Mouse (Mus musculus) hindbrain, embryonic 16.5 days (tissue): Measurements from ENCODE around the gene Rarres1. TPM values are rescaled to one million over a fixed set of nuclear protein-coding genes. Genes with fewer than 3 reads are reported as not detected.

ENCODE experiments used
- ATAC-seq: fragments of 200-750 bp; cut with Nextera tagmentation; 2 replicates; pipeline ENCODE4 v1.8.0; 2017; ENCODE audit warnings: moderate TSS enrichment, moderate library complexity
- H3K27ac ChIP-seq: fragments of 300-500 bp; sonication (generic); 2 replicates; pipeline ENCODE4 v1.5.1; 2014; ENCODE audit warnings: low read depth, mild to moderate bottlenecking, control low read depth, low read length, moderate library complexity
- H3K27me3 ChIP-seq: fragments of 300-500 bp; sonication (generic); replicated peaks from 2 replicates; pipeline ENCODE4 v1.6.1; 2014; ENCODE audit warnings: low read length; ENCODE audit not compliant: control insufficient read depth, insufficient read depth
- H3K36me3 ChIP-seq: fragments of 300-500 bp; sonication (generic); 2 replicates; pipeline ENCODE4 v1.6.1; 2014; ENCODE audit warnings: mild to moderate bottlenecking, low read length, moderate library complexity, mixed read lengths; ENCODE audit not compliant: control insufficient read depth, insufficient read depth
- H3K4me1 ChIP-seq: fragments of 300-500 bp; sonication (generic); 2 replicates; pipeline ENCODE4 v1.6.1; 2014; ENCODE audit warnings: low read depth, low read length; ENCODE audit not compliant: control insufficient read depth, insufficient read depth
- H3K4me2 ChIP-seq: fragments of 300-500 bp; sonication (generic); 2 replicates; pipeline ENCODE4 v1.6.1; 2014; ENCODE audit warnings: mild to moderate bottlenecking, low read length, control low read depth, moderate library complexity
- H3K4me3 ChIP-seq: fragments of 300-500 bp; sonication (generic); 2 replicates; pipeline ENCODE4 v1.5.1; 2014; ENCODE audit warnings: mild to moderate bottlenecking, low read length, control low read depth, moderate library complexity
- H3K9ac ChIP-seq: fragments of 300-500 bp; sonication (generic); 2 replicates; pipeline ENCODE4 v1.6.1; 2014; ENCODE audit warnings: low read depth, mild to moderate bottlenecking, control low read depth, low read length, moderate library complexity
- H3K9me3 ChIP-seq: fragments of 300-500 bp; sonication (generic); 2 replicates; pipeline ENCODE4 v1.6.1; 2014; ENCODE audit warnings: mild to moderate bottlenecking, low read length, moderate library complexity; ENCODE audit not compliant: control insufficient read depth
- WGBS: fragments of 180-500 bp; shearing (Covaris S2); extraction: QIAGEN DNeasy Blood & Tissue Kit; methylation state at CpG from one replicate; pipeline ENCODE4 v1.1.7; 2014; 5-methylcytosine and 5-hydroxymethylcytosine counted together
- polyA plus RNA-seq: library from polyadenylated mRNA; unstranded; fragments of >200 nt; fragmentation: Nextera tagmentation; extraction: Ambion mirVana; gene quantifications from 2 replicates; pipeline ENCODE4 v1.2.1, GENCODE M21; 2015

Rarres1 gene
- 2.4 and 2.7 TPM in 2 replicates for polyA plus RNA-seq

GRCm38 (mm10) chr3:67515274-67515801 is at the start of gene Rarres1:
TSS of gene Rarres1 (minus strand) at chr3:67515523.
- no peak within 1 kb of the TSS for H3K27ac ChIP-seq
- ATAC-seq = peak; percentile 72

GRCm38 (mm10) chr3:67564731-67565357 is 49.5 kb upstream of the Rarres1 start:
- WGBS = 49% methylated on average over 5 of the region's 5 CpGs
- H3K4me1 ChIP-seq = no peaks in the 10 kb centered on the region
- H3K27ac ChIP-seq = no peak overlapping the region
- peak; percentile 84 for ATAC-seq
- no peaks in the 10 kb centered on the region for H3K36me3 ChIP-seq
- H3K4me2 ChIP-seq = no peak overlapping the region
- no peak overlapping the region for H3K9ac ChIP-seq
- H3K9me3 ChIP-seq = no peaks in the 10 kb centered on the region
- H3K27me3 ChIP-seq = no peaks in the 10 kb centered on the region
- no peak overlapping the region for H3K4me3 ChIP-seq

More at GRCm38 (mm10) chr3:67515274-67515801, at the start of gene Rarres1:
- WGBS = 2% methylated on average over 34 of the region's 38 CpGs
- H3K36me3 ChIP-seq = no peaks in the 10 kb centered on the region
- H3K9ac ChIP-seq = peak within 1 kb of the TSS; percentile 70
- peaks cover 6% of the 10 kb centered on the region; the same call in 1 of the 2 replicates for H3K4me1 ChIP-seq
- H3K4me2 ChIP-seq = peak within 1 kb of the TSS; percentile 100
- H3K4me3 ChIP-seq = peak within 1 kb of the TSS; percentile 74
- H3K27me3 ChIP-seq = peaks cover 18% of the 10 kb centered on the region
- H3K9me3 ChIP-seq = no peaks in the 10 kb centered on the region

- Histone ChIP-seq H3K27ac (no peak overlapping the region), H3K4me3 (no peak overlapping the region), H3K9ac (no peak overlapping the region), H3K4me2 (peak overlapping the region; percentile 48), H3K36me3 (no peaks in the 10 kb centered on the region), H3K4me1 (no peaks in the 10 kb centered on the region), H3K9me3 (no peaks in the 10 kb centered on the region), H3K27me3 (no peaks in the 10 kb centered on the region)
- WGBS = 64% methylated on average over 14 of the region's 14 CpGs
- ATAC-seq = no peak
Observed at GRCm38 (mm10) chr3:67557718-67558354, 42.5 kb upstream of the Rarres1 start.

GRCm38 (mm10) chr3:67557200-67557651 is 41.9 kb upstream of the Rarres1 start:
- H3K9ac ChIP-seq = peak overlapping the region; percentile 36; the same call in 1 of the 2 replicates
- peak overlapping the region; percentile 27 for H3K4me3 ChIP-seq
- no peak overlapping the region for H3K27ac ChIP-seq

GRCm38 (mm10) chr3:67555211-67555610 is 39.9 kb upstream of the Rarres1 start:
- H3K4me3 ChIP-seq = no peak overlapping the region
- 85% methylated on average over 5 of the region's 5 CpGs for WGBS
- ATAC-seq = no peak

More at GRCm38 (mm10) chr3:67557200-67557651, 41.9 kb upstream of the Rarres1 start:
- Histone ChIP-seq H3K4me1 (no peaks in the 10 kb centered on the region), H3K27me3 (no peaks in the 10 kb centered on the region), H3K4me2 (peak overlapping the region; percentile 48), H3K36me3 (no peaks in the 10 kb centered on the region), H3K9me3 (no peaks in the 10 kb centered on the region)
- peak; percentile 80 for ATAC-seq
- WGBS = 19% methylated on average over 14 of the region's 14 CpGs

GRCm38 (mm10) chr3:67553927-67554448 is 38.7 kb upstream of the Rarres1 start:
- 91% methylated on average over 5 of the region's 5 CpGs for WGBS
- Histone ChIP-seq H3K4me2 (no peak overlapping the region), H3K36me3 (no peaks in the 10 kb centered on the region), H3K27ac (no peak overlapping the region), H3K9me3 (no peaks in the 10 kb centered on the region), H3K4me1 (no peaks in the 10 kb centered on the region), H3K4me3 (no peak overlapping the region), H3K9ac (no peak overlapping the region), H3K27me3 (no peaks in the 10 kb centered on the region)
- ATAC-seq = no peak

More at GRCm38 (mm10) chr3:67555211-67555610, 39.9 kb upstream of the Rarres1 start:
- no peak overlapping the region for H3K9ac ChIP-seq
- no peaks in the 10 kb centered on the region for H3K36me3 ChIP-seq
- H3K27me3 ChIP-seq = no peaks in the 10 kb centered on the region
- no peak overlapping the region for H3K27ac ChIP-seq
- no peak overlapping the region for H3K4me2 ChIP-seq
- no peaks in the 10 kb centered on the region for H3K9me3 ChIP-seq
- H3K4me1 ChIP-seq = no peaks in the 10 kb centered on the region

- Histone ChIP-seq H3K9me3 (no peaks in the 10 kb centered on the region), H3K4me2 (peak overlapping the region; percentile 13; the same call in 1 of the 2 replicates), H3K36me3 (no peaks in the 10 kb centered on the region), H3K4me1 (no peaks in the 10 kb centered on the region), H3K9ac (no peak overlapping the region), H3K4me3 (no peak overlapping the region), H3K27ac (no peak overlapping the region), H3K27me3 (no peaks in the 10 kb centered on the region)
- WGBS = 42% methylated on average over 4 of the region's 4 CpGs
- peak; percentile 80 for ATAC-seq
Observed at GRCm38 (mm10) chr3:67553281-67553680, 38.0 kb upstream of the Rarres1 start.

- Histone ChIP-seq H3K9ac (no peak overlapping the region), H3K4me3 (no peak overlapping the region), H3K27ac (no peak overlapping the region), H3K4me2 (no peak overlapping the region), H3K27me3 (no peaks in the 10 kb centered on the region), H3K4me1 (no peaks in the 10 kb centered on the region), H3K36me3 (no peaks in the 10 kb centered on the region), H3K9me3 (no peaks in the 10 kb centered on the region)
- WGBS = 82% methylated on average over 3 of the region's 3 CpGs
- no peak for ATAC-seq
Observed at GRCm38 (mm10) chr3:67551193-67551592, 35.9 kb upstream of the Rarres1 start.

- ATAC-seq = no peak
- Histone ChIP-seq H3K9ac (no peak overlapping the region), H3K4me3 (no peak overlapping the region), H3K27ac (no peak overlapping the region), H3K36me3 (no peaks in the 10 kb centered on the region), H3K9me3 (no peaks in the 10 kb centered on the region), H3K4me2 (no peak overlapping the region), H3K27me3 (no peaks in the 10 kb centered on the region), H3K4me1 (no peaks in the 10 kb centered on the region)
- WGBS = 85% methylated on average over 8 of the region's 8 CpGs
Observed at GRCm38 (mm10) chr3:67543630-67544029, 28.3 kb upstream of the Rarres1 start.
